Mouse (Mus musculus) embryo, embryonic 11.5 days (tissue): ENCODE results near the gene Gm15155.
"Not testable (repeated sequence)": the region's sequence is repeated elsewhere in the genome, so short reads cannot be mapped to it uniquely, and the experiment has no call there.

Experiments
- DNase-seq: peaks from one replicate; pipeline ENCODE4 v3.0.0-alpha.2; 2012; ENCODE audit warnings: low read depth, low spot score

Gm15155 gene

DNA sequence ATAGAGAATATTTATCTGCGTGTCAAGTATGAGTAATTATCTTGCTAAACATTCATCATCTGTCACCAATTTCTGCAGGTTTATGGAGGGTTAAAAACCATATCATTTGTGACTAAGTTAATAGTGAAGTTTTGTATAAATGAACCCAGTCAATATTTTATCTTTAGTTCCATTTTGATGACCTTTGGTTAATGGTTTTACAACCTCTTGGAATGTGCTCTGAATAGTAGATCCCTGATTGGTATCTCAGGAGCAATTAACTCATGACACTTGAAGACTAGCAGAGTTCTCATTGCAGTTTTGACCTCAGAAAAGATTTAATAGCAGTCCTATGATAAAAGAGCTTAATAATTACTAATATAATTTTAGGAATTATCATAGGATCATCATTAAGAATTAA is 385.2 kb downstream of the Gm15155 start:
- DNase-seq: no peak

DNA sequence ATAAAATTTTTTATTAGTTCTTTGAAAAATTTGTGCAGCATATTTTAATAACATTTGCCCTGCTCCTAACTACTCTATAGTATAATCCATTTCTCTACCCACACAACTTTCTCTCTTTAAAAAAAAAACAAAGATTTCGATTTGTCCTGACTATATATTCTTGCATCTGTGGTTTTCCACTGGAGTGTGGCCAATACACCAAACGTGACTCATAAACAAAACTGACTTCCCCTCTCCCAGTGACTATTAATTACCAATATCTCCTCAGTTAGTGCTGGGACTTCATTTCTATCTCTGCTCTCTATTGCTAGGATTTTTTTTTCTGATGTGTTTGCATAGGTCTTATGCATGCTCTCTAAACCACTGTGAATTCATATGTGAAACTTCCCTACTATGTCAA is 531.2 kb downstream of the Gm15155 start:
- no peak for DNase-seq

- DNase-seq: no peak
Observed at GRCm38 (mm10) chrX:156171587-156171986, 547.0 kb downstream of the Gm15155 start.

DNA sequence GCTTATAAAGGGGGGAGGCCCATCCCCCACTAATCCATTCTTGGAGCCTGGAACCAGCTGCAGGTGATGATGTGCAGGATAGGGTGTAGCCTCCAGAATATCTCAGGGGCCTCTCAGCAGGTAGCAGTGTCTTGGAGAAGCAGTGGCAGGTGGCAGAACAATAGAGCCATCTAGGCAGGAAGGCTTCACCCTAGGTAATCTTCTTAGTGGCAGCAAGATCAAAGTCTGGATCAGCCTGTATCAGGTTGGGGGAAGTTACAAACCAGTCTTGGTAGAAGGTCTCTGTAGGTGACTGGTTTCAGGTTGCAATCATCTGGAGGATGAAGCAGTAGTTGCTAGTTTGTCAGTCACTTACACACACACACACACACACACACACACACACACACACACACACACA is 679.3 kb downstream of the Gm15155 start:
- DNase-seq: not testable (repeated sequence)
